Mouse (Mus musculus): Measurements from ENCODE around the gene Fuca2. TPM values are rescaled to one million over a fixed set of nuclear protein-coding genes. Genes with fewer than 3 reads are reported as not detected.

Fuca2 gene
- total RNA-seq (2023; ENCODE audit: inconsistent age), result 26.7 to 33.7 TPM (median 30.8 TPM) in 4 replicates

DNA sequence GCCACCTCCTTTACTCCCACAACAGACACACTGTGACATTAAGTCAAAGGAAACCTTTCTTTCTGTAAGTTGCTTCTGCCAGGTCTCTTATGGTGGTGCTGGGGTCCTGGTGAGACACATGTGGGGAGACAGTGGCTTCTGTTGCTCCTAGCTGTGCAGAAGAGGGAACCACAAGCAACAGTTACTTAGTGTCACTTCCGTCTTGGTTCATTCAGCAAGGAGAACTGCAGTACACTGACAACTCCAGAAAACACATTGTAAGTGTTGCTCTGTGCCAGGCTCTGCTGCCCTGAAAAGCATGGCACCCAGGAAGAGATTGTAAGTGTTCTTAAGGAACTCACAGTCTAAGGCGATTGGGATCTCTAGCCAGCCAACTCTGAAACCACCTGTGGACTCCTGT is at the start of gene Fuca2:
TSS of gene Fuca2 (plus strand) at position 210 of the 400 bp plus-strand sequence.

GRCm38 (mm10) chr10:13473833-13474567 is 25.3 kb upstream of the Fuca2 start, which contains the start of gene Phactr2:
Phactr2 (minus strand) TSS chr10:13474412.

GRCm38 (mm10) chr10:13552646-13553497 is 53.5 kb downstream of the Fuca2 start, which contains the start of the genes Adat2 and Pex3:
Adat2 (plus strand) TSS chr10:13552894.
Pex3 (minus strand) TSS chr10:13553142.

Other genes starting within 250 kb of the Fuca2 start
- gene Phactr2, start 25.1 kb upstream of the Fuca2 start, total RNA-seq (2023; ENCODE audit: inconsistent age), result 0.51 to 0.84 TPM (median 0.75 TPM) in 4 replicates
- gene Adat2, start 53.4 kb downstream of the Fuca2 start, total RNA-seq (2023; ENCODE audit: inconsistent age), result 6.8 to 9.0 TPM (median 8.3 TPM) in 4 replicates
- 19.8 to 25.4 TPM (median 21.8 TPM) in 4 replicates for gene Pex3, start 53.6 kb downstream of the Fuca2 start, total RNA-seq (2023; ENCODE audit: inconsistent age)